ENCODE assay signal across 9 mouse cellular contexts in the genomic region with DNA sequence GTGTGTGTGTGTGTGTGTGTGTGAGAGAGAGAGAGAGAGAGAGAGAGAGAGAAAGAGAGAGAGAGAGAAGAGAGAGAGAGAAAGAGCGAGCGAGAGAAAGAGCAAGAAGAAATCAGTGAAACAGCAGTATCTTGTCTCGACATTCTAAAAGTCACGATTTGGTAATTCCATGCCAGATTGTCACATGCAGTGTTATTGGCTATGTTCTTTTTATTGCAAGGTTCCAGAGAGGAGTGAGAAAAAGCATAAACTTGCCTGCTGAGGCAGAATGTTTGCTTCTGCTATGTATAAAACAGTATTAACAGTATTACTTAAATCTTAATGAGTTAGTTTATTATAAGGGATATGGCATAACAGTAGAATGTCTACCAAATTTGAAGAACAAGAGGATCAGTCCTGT. TPM values are rescaled to one million over a fixed set of nuclear protein-coding genes. Genes with fewer than 3 reads are reported as not detected.
DNase-seq lines count a peak whose midpoint lies in the region; ATAC-seq lines count a peak whose summit lies in the region.
"Had no signal": no experiment of that assay in that cellular context is flagged by ENCODE, and none has a peak within 500 bp of the region (broad histone marks: within the 10 kb centered on the region; RNA-seq: fewer than 3 reads in every experiment).

No protein-coding gene starts in this region.

- WGBS in heart, embryonic 12.5 days = 63% methylated on average over 4 of the region's 4 CpGs
- 71% methylated on average over 4 of the region's 4 CpGs for WGBS in hindbrain, embryonic 10.5 days
- 60% methylated on average over 4 of the region's 4 CpGs for WGBS in midbrain, embryonic 11.5 days

- peak overlapping the region; percentile 79 for H3K4me2 ChIP-seq in heart, embryonic 12.5 days
- H3K4me2 ChIP-seq in midbrain, embryonic 11.5 days = peak overlapping the region; percentile 65

- peak overlapping the region; percentile 57 for H3K4me3 ChIP-seq in heart, embryonic 12.5 days
- H3K4me3 ChIP-seq in hindbrain, embryonic 10.5 days = peak overlapping the region; percentile 59
- peak overlapping the region; percentile 41 for H3K4me3 ChIP-seq in midbrain, embryonic 11.5 days (ENCODE audit: low read depth, low read length)

- peak overlapping the region; percentile 66 for H3K9ac ChIP-seq in heart, embryonic 12.5 days
- H3K9ac ChIP-seq in midbrain, embryonic 11.5 days (ENCODE audit: low read length) = peak overlapping the region; percentile 76

- ATAC-seq in heart, embryonic 12.5 days (ENCODE audit: insufficient number of reproducible peaks, low FRiP score) = no peak
- no peak for ATAC-seq in midbrain, embryonic 11.5 days (ENCODE audit: low FRiP score)
- ATAC-seq in megakaryocyte-erythroid progenitor cell, adult 5-6 weeks (replicated peaks; ENCODE audit: low FRiP score, low TSS enrichment, poor library complexity, severe bottlenecking) = no peak
- ATAC-seq in erythroid progenitor cell, adult 5-6 weeks (replicated peaks; ENCODE audit: low FRiP score, poor library complexity, severe bottlenecking) = no peak

- no peaks in the 10 kb centered on the region for H3K27me3 ChIP-seq in heart, embryonic 12.5 days (replicated peaks)
- H3K27me3 ChIP-seq in hindbrain, embryonic 10.5 days (ENCODE audit: insufficient read depth, poor library complexity, severe bottlenecking) = no peaks in the 10 kb centered on the region
- H3K27me3 ChIP-seq in midbrain, embryonic 11.5 days (ENCODE audit: control insufficient read depth, insufficient read depth, low read length) = no peaks in the 10 kb centered on the region

- peaks cover 15% of the 10 kb centered on the region for H3K4me1 ChIP-seq in heart, embryonic 12.5 days (replicated peaks)
- H3K4me1 ChIP-seq in hindbrain, embryonic 10.5 days (replicated peaks) = peaks cover 26% of the 10 kb centered on the region
- peaks cover 11% of the 10 kb centered on the region for H3K4me1 ChIP-seq in midbrain, embryonic 11.5 days (ENCODE audit: control insufficient read depth, insufficient read depth, low read length)

- no peaks in the 10 kb centered on the region for H3K36me3 ChIP-seq in heart, embryonic 12.5 days
- no peaks in the 10 kb centered on the region for H3K36me3 ChIP-seq in hindbrain, embryonic 10.5 days
- H3K36me3 ChIP-seq in midbrain, embryonic 11.5 days (ENCODE audit: control insufficient read depth, insufficient read depth, low read length) = no peaks in the 10 kb centered on the region

- no peaks in the 10 kb centered on the region for H3K9me3 ChIP-seq in heart, embryonic 12.5 days (replicated peaks)
- H3K9me3 ChIP-seq in hindbrain, embryonic 10.5 days = no peaks in the 10 kb centered on the region
- no peaks in the 10 kb centered on the region for H3K9me3 ChIP-seq in midbrain, embryonic 11.5 days (ENCODE audit: control insufficient read depth, low read length)

- no peak for DNase-seq in heart, adult 9 months (ENCODE audit: low spot score in 2 of 2)
- peak; percentile 14 for DNase-seq in Muller cell, postnatal 12 days (ENCODE audit: inconsistent ontology term)
- no peak for DNase-seq in hindbrain, embryonic 10.5 days (ENCODE audit: low spot score)
- peak; percentile 88 for DNase-seq in midbrain, embryonic 11.5 days (ENCODE audit: low spot score, missing footprints)
- no peak for DNase-seq in layer of hippocampus, postnatal 36 days
- DNase-seq: thymus, postnatal 36 days had no signal

- peak overlapping the region; percentile 99 for H3K27ac ChIP-seq in heart, embryonic 12.5 days (ENCODE audit: poor library complexity, severe bottlenecking)
- peak overlapping the region; percentile 94 for H3K27ac ChIP-seq in hindbrain, embryonic 10.5 days
- peak overlapping the region; percentile 95 for H3K27ac ChIP-seq in midbrain, embryonic 11.5 days (ENCODE audit: low read depth, low read length)

RNA-seq across cellular contexts. Expression of gene Hist1h2bc, which starts 2.0 kb away (rescaled TPM):
- 43.6 and 49.5 TPM in 2 replicates for polyA plus RNA-seq in heart, embryonic 12.5 days (2016; fragmentation: Nextera tagmentation; extraction: Ambion mirVana)
- polyA plus RNA-seq in hindbrain, embryonic 10.5 days (2016; fragmentation: Nextera tagmentation; extraction: Ambion mirVana) = 23.1 and 26.2 TPM in 2 replicates
- 25.3 and 25.7 TPM in 2 replicates for polyA plus RNA-seq in midbrain, embryonic 11.5 days (2014; fragmentation: Nextera tagmentation; extraction: Ambion mirVana)
- 10 to 100 TPM; 50.8 to 57.7 TPM for total RNA-seq in layer of hippocampus, postnatal 36 days (2021)
- 74.9 and 133 TPM in 2 replicates for total RNA-seq in megakaryocyte-erythroid progenitor cell, adult 5-6 weeks (2014; fragmentation: Nextera tagmentation)
- 136 and 209 TPM in 2 replicates for total RNA-seq in megakaryocyte-erythroid progenitor cell, adult 5-6 weeks (2017)
- 84.3 and 136 TPM in 2 replicates for total RNA-seq in erythroid progenitor cell, adult 5-6 weeks (2015; ENCODE audit: low replicate concordance)
- total RNA-seq in erythroid progenitor cell, adult 5-6 weeks (2017; ENCODE audit: low replicate concordance) = 401 and 556 TPM in 2 replicates

RNA-seq across cellular contexts. Expression of gene Hist1h2ac, which starts 2.2 kb away (rescaled TPM):
- 0.70 and 0.78 TPM in 2 replicates for polyA plus RNA-seq in heart, embryonic 12.5 days (2016; fragmentation: Nextera tagmentation; extraction: Ambion mirVana)
- 0.80 and 1.2 TPM in 2 replicates for polyA plus RNA-seq in hindbrain, embryonic 10.5 days (2016; fragmentation: Nextera tagmentation; extraction: Ambion mirVana)
- 0.83 and 1.1 TPM in 2 replicates for polyA plus RNA-seq in midbrain, embryonic 11.5 days (2014; fragmentation: Nextera tagmentation; extraction: Ambion mirVana)
- 1 to 10 TPM; 2.7 to 3.5 TPM for total RNA-seq in layer of hippocampus, postnatal 36 days (2021)
- total RNA-seq in megakaryocyte-erythroid progenitor cell, adult 5-6 weeks (2014; fragmentation: Nextera tagmentation) = 3.8 and 6.0 TPM in 2 replicates
- 56.0 and 87.4 TPM in 2 replicates for total RNA-seq in megakaryocyte-erythroid progenitor cell, adult 5-6 weeks (2017)
- 7.5 and 8.3 TPM in 2 replicates for total RNA-seq in erythroid progenitor cell, adult 5-6 weeks (2015; ENCODE audit: low replicate concordance)
- total RNA-seq in erythroid progenitor cell, adult 5-6 weeks (2017; ENCODE audit: low replicate concordance) = 152 and 187 TPM in 2 replicates

RNA-seq across cellular contexts. Expression of gene Hist1h1t, which starts 9.6 kb away (rescaled TPM):
- polyA plus RNA-seq in heart, embryonic 12.5 days (2016; fragmentation: Nextera tagmentation; extraction: Ambion mirVana) = not detected in 2 replicates
- not detected in 2 replicates for polyA plus RNA-seq in hindbrain, embryonic 10.5 days (2016; fragmentation: Nextera tagmentation; extraction: Ambion mirVana)
- not detected in 2 replicates for polyA plus RNA-seq in midbrain, embryonic 11.5 days (2014; fragmentation: Nextera tagmentation; extraction: Ambion mirVana)
- not detected for total RNA-seq in layer of hippocampus, postnatal 36 days (2021)
- 1.3 TPM in 1 of 2 replicates, not detected in the other for total RNA-seq in megakaryocyte-erythroid progenitor cell, adult 5-6 weeks (2014; fragmentation: Nextera tagmentation)
- 1.3 TPM in 1 of 2 replicates, not detected in the other for total RNA-seq in megakaryocyte-erythroid progenitor cell, adult 5-6 weeks (2017)
- total RNA-seq in erythroid progenitor cell, adult 5-6 weeks (2015; ENCODE audit: low replicate concordance) = 2.2 TPM in 1 of 2 replicates, not detected in the other
- total RNA-seq in erythroid progenitor cell, adult 5-6 weeks (2017; ENCODE audit: low replicate concordance) = 3.5 and 8.2 TPM in 2 replicates

RNA-seq across cellular contexts. Expression of gene Hist1h4c, which starts 12.3 kb away (rescaled TPM):
- polyA plus RNA-seq in heart, embryonic 12.5 days (2016; fragmentation: Nextera tagmentation; extraction: Ambion mirVana) = 2.7 and 3.5 TPM in 2 replicates
- polyA plus RNA-seq in hindbrain, embryonic 10.5 days (2016; fragmentation: Nextera tagmentation; extraction: Ambion mirVana) = 5.4 TPM in 2 replicates
- polyA plus RNA-seq in midbrain, embryonic 11.5 days (2014; fragmentation: Nextera tagmentation; extraction: Ambion mirVana) = 5.3 and 6.4 TPM in 2 replicates
- total RNA-seq in layer of hippocampus, postnatal 36 days (2021) = 10 to 100 TPM; 95.4 to 98.7 TPM
- total RNA-seq in megakaryocyte-erythroid progenitor cell, adult 5-6 weeks (2014; fragmentation: Nextera tagmentation) = 153 and 163 TPM in 2 replicates
- 166 and 397 TPM in 2 replicates for total RNA-seq in megakaryocyte-erythroid progenitor cell, adult 5-6 weeks (2017)
- 225 and 268 TPM in 2 replicates for total RNA-seq in erythroid progenitor cell, adult 5-6 weeks (2015; ENCODE audit: low replicate concordance)
- total RNA-seq in erythroid progenitor cell, adult 5-6 weeks (2017; ENCODE audit: low replicate concordance) = 667 and 1,084 TPM in 2 replicates

RNA-seq across cellular contexts. Expression of gene Hfe, which starts 24.7 kb away (rescaled TPM):
- polyA plus RNA-seq in heart, embryonic 12.5 days (2016; fragmentation: Nextera tagmentation; extraction: Ambion mirVana) = 10.5 and 13.2 TPM in 2 replicates
- 3.2 and 3.5 TPM in 2 replicates for polyA plus RNA-seq in hindbrain, embryonic 10.5 days (2016; fragmentation: Nextera tagmentation; extraction: Ambion mirVana)
- 2.7 and 3.3 TPM in 2 replicates for polyA plus RNA-seq in midbrain, embryonic 11.5 days (2014; fragmentation: Nextera tagmentation; extraction: Ambion mirVana)
- total RNA-seq in layer of hippocampus, postnatal 36 days (2021) = 1 to 10 TPM; 1.7 to 3.0 TPM
- not detected in 2 replicates for total RNA-seq in megakaryocyte-erythroid progenitor cell, adult 5-6 weeks (2014; fragmentation: Nextera tagmentation)
- 0.27 and 1.9 TPM in 2 replicates for total RNA-seq in megakaryocyte-erythroid progenitor cell, adult 5-6 weeks (2017)
- 7.5 and 14.1 TPM in 2 replicates for total RNA-seq in erythroid progenitor cell, adult 5-6 weeks (2015; ENCODE audit: low replicate concordance)
- 0.77 and 2.2 TPM in 2 replicates for total RNA-seq in erythroid progenitor cell, adult 5-6 weeks (2017; ENCODE audit: low replicate concordance)

Comparison
In these comparisons a context has a peak if more than half of its experiments do, and no peak if none do; other contexts are left out.
1. DNase-seq: peak in Muller cell, postnatal 12 days (single experiment) and midbrain, embryonic 11.5 days (single experiment); none in heart, adult 9 months (0 of 2), hindbrain, embryonic 10.5 days (single experiment) and layer of hippocampus, postnatal 36 days (0 of 2).
2. Peak in every context shown above with its lines, with median percentiles within 50 percentile points of each other: H3K27ac ChIP-seq and H3K4me3 ChIP-seq.